Mouse (Mus musculus) heart, adult 11 months (tissue): ENCODE measurements around the gene Mrpl4.

Experiments
- DNase-seq: peaks from one replicate; pipeline ENCODE4 v3.0.0; 2022

Mrpl4 gene

GRCm38 (mm10) chr9:21018600-21018999 lies 16.1 kb downstream of the Mrpl4 start:
- DNase-seq, result peak; percentile 92

- DNase-seq, result no peak
These were observed 18.8 kb downstream of the Mrpl4 start for GRCm38 (mm10) chr9:21021363-21021762.

GRCm38 (mm10) chr9:21022288-21022687 lies 19.8 kb downstream of the Mrpl4 start:
- no peak for DNase-seq

GRCm38 (mm10) chr9:21022726-21023125 lies 20.2 kb downstream of the Mrpl4 start:
- no peak for DNase-seq

GRCm38 (mm10) chr9:21025258-21025810 lies 22.8 kb downstream of the Mrpl4 start:
- peak; percentile 90 for DNase-seq

GRCm38 (mm10) chr9:21026849-21027248 lies 24.3 kb downstream of the Mrpl4 start:
- peak; percentile 91 for DNase-seq

- peak; percentile 91 for DNase-seq
These were observed 25.3 kb downstream of the Mrpl4 start for GRCm38 (mm10) chr9:21027774-21028290.

- DNase-seq, result peak; percentile 89
These were observed 26.1 kb downstream of the Mrpl4 start for GRCm38 (mm10) chr9:21028560-21029110.

GRCm38 (mm10) chr9:21029291-21030054 lies 26.9 kb downstream of the Mrpl4 start, which contains the start of gene Icam4:
TSS of gene Icam4 (plus strand) at chr9:21029373.
- DNase-seq, result peak; percentile 99

GRCm38 (mm10) chr9:21030055-21030600 lies 27.6 kb downstream of the Mrpl4 start:
- DNase-seq, result peak; percentile 95

- peak; percentile 99 for DNase-seq
These were observed 28.3 kb downstream of the Mrpl4 start for GRCm38 (mm10) chr9:21030781-21031250.

- peak; percentile 98 for DNase-seq
These were observed 28.8 kb downstream of the Mrpl4 start for GRCm38 (mm10) chr9:21031251-21031895.

- peak; percentile 96 for DNase-seq
These were observed 29.4 kb downstream of the Mrpl4 start, which contains the start of gene Icam5 for GRCm38 (mm10) chr9:21031896-21032351. TSS of gene Icam5 (plus strand) at chr9:21032073.

GRCm38 (mm10) chr9:21032491-21032890 lies 30.0 kb downstream of the Mrpl4 start:
- DNase-seq, result peak; percentile 89

- DNase-seq, result peak; percentile 99
These were observed 30.6 kb downstream of the Mrpl4 start for GRCm38 (mm10) chr9:21033136-21033535.

- peak; percentile 89 for DNase-seq
These were observed 32.0 kb downstream of the Mrpl4 start for GRCm38 (mm10) chr9:21034481-21035085.

- DNase-seq, result peak; percentile 77
These were observed 33.0 kb downstream of the Mrpl4 start for GRCm38 (mm10) chr9:21035586-21035985.

GRCm38 (mm10) chr9:21036161-21036560 lies 33.6 kb downstream of the Mrpl4 start:
- DNase-seq, result peak; percentile 89

GRCm38 (mm10) chr9:21036666-21037065 lies 34.1 kb downstream of the Mrpl4 start:
- DNase-seq, result peak; percentile 87

GRCm38 (mm10) chr9:21037481-21037891 lies 34.9 kb downstream of the Mrpl4 start:
- peak; percentile 89 for DNase-seq

- DNase-seq, result peak; percentile 83
These were observed 37.2 kb downstream of the Mrpl4 start for GRCm38 (mm10) chr9:21039779-21040178.

- peak; percentile 55 for DNase-seq
These were observed 38.8 kb downstream of the Mrpl4 start for GRCm38 (mm10) chr9:21041308-21041707.
